Mouse (Mus musculus): ENCODE results near the gene Nadk2.

GRCm38 (mm10) chr15:9130772-9131498, 59.9 kb downstream of the Nadk2 start:
- TF ChIP-seq HCFC1 (IDR thresholded peaks at IDR 0.05; ENCODE audit: borderline replicate concordance, insufficient read depth, low read length) (no peak), ZC3H11A (IDR thresholded peaks at IDR 0.05; ENCODE audit: borderline replicate concordance, low read depth, low read length) (no peak), MAFK (IDR thresholded peaks at IDR 0.05; ENCODE audit: insufficient read depth, low read depth, low read length) (no peak), CHD2 (IDR thresholded peaks at IDR 0.05; ENCODE audit: low read depth, low read length) (no peak), ZNF384 (IDR thresholded peaks at IDR 0.05; ENCODE audit: low read depth, low read length) (no peak)

Measured in ES-E14 (cell line).